Mouse (Mus musculus): ENCODE data around the gene Hsp90ab1. TPM values are rescaled to one million over a fixed set of nuclear protein-coding genes. Genes with fewer than 3 reads are reported as not detected.

Hsp90ab1 gene
- polyA plus RNA-seq, 1 experiment from 2014 or later = 1,306 TPM

DNA sequence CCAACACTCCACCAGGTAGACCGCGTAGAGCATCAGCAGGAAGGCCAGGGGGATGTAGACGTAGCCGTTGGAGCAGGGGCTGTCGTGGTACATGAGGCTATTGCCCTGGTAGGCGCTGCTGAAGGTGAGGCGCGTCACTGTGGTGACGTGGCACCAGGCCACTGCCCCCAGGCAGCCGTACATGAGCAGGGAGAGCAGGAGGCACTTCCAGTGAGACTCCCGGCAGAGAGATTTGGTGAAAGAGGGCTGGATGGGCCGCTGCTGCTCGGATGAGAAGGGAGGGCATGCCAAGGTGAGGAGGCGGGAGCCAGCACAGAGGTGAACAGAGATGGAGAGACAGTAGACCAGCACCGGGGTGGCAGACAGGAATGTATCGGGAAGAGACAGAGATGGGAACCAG is 26.1 kb downstream of the Hsp90ab1 start:
- no peak for ATAC-seq (ENCODE audit: insufficient number of reproducible peaks, low FRiP score)
- peaks cover 37% of the 10 kb centered on the region for H3K4me1 ChIP-seq (replicated peaks)
- no peak overlapping the region for H3K9ac ChIP-seq
- no peak overlapping the region for H3K4me3 ChIP-seq
- WGBS = 62% methylated on average over 16 of the region's 16 CpGs
- no peaks in the 10 kb centered on the region for H3K36me3 ChIP-seq
- no peak overlapping the region for H3K27ac ChIP-seq (ENCODE audit: poor library complexity, severe bottlenecking)
- H3K9me3 ChIP-seq (replicated peaks) = no peaks in the 10 kb centered on the region
- H3K27me3 ChIP-seq (replicated peaks) = peaks cover 92% of the 10 kb centered on the region
- H3K4me2 ChIP-seq = no peak overlapping the region

DNA sequence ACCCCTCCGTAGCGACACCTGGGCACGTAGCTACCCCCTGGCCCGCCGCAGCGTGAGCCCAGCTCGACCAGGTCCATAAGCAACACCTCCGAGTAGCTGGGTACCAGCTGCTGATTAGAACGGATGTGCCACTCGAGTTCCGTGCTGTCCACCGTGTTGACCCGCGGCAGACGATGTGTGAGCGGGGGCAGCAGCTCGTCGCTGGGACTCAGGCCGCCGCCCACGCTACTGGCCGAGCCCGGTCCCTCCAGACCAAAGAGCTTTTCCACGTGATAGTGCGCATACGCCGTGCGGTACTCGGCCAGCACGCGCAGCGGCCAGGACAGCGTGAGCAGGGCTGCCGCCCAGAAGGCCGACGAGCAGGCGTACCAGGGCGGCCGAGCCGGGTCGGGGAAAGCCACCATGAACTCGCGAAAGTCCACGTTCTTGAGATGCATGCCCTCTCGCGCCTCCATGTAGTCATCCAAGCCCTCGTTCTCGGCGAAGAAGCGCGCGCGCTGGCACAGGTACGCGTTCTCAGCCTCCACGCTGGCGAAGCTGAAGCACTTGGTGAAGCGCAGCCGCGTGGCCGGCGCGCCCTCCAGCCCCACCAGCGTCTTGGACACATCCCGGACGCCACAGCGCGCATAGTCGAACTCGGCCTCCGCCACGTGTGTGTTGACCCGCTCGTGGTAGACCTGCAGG is 27.7 kb downstream of the Hsp90ab1 start:
- H3K9ac ChIP-seq = no peak overlapping the region; the same call in 1 of the 2 replicates
- peaks cover 33% of the 10 kb centered on the region for H3K4me1 ChIP-seq (replicated peaks)
- H3K4me2 ChIP-seq = peak overlapping the region; percentile 68
- H3K4me3 ChIP-seq = peak overlapping the region; percentile 30
- H3K27me3 ChIP-seq (replicated peaks) = peaks cover 97% of the 10 kb centered on the region
- 3% methylated on average over 74 of the region's 74 CpGs for WGBS
- no peaks in the 10 kb centered on the region for H3K36me3 ChIP-seq
- ATAC-seq (ENCODE audit: insufficient number of reproducible peaks, low FRiP score) = no peak
- H3K9me3 ChIP-seq (replicated peaks) = no peaks in the 10 kb centered on the region
- H3K27ac ChIP-seq (ENCODE audit: poor library complexity, severe bottlenecking) = no peak overlapping the region

DNA sequence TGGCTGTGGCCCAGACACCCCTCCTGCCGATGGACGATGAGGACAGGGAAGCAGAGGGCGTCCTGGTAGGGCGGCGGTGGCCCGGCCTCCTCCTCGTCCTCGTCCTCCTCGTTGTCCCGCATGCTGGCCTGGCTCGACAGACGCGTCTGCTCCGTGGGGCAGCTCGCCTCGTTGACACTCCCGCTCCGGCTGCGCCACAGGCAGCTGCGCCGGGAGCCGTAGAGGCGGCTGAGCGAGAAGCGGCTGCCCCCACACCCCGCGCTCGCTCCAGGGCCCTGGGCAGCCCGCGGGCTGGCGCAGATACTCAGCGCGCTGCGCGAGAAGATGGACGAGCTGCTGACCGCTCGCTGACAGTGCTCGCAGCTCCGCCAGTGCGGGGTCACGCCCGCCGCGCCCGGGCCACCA is 28.2 kb downstream of the Hsp90ab1 start:
- peak overlapping the region; percentile 68 for H3K4me2 ChIP-seq
- no peak for ATAC-seq (ENCODE audit: insufficient number of reproducible peaks, low FRiP score)
- no peaks in the 10 kb centered on the region for H3K9me3 ChIP-seq (replicated peaks)
- 2% methylated on average over 46 of the region's 46 CpGs for WGBS
- H3K4me1 ChIP-seq (replicated peaks) = peaks cover 28% of the 10 kb centered on the region
- H3K36me3 ChIP-seq = no peaks in the 10 kb centered on the region
- H3K27ac ChIP-seq (ENCODE audit: poor library complexity, severe bottlenecking) = no peak overlapping the region
- peak overlapping the region; percentile 30 for H3K4me3 ChIP-seq
- H3K9ac ChIP-seq = no peak overlapping the region
- H3K27me3 ChIP-seq (replicated peaks) = peaks cover 99% of the 10 kb centered on the region

DNA sequence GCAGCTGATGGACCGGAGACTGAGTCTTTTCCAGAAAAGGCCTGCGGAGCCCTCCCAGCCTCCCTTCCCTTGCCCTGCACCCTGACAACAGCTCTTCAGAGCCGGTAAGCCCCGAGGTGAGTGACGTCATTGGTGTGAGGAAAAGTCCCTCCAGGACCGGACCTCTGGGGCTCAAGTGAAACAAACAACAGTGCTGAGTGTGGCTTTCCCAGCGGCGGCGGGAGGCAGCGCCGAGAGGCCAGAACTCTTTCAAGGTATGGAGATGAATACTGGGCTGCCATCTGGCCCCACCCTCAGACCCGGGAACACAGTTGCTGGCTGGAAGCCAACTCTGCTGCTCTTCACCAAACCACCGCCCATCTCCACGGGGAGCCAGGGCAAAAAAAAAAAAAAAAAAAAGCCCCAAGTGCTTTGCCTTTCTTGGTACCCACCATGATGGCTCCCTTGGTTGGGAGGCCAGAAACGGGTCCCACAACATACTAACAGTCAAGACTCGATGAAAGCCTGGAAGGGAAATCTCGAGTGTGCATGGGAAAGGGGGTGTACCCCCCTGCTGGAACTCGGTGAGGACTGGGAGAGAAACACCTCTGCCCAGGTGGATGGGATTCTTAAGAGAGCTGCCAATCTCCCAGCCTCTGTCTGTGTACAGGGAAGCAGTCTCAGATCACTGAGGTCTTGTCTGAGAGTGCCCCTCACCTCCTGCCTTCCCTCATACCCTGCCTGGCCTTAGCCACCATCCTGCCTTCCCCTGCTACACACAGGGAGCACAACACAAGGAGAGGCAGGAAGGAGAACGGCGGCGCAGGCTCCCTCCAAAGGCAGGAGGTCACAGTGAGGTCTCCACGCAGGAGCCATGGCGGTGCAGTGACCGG is 28.8 kb downstream of the Hsp90ab1 start:
- Histone ChIP-seq H3K4me2 (peak overlapping the region; percentile 68), H3K9me3 (replicated peaks) (no peaks in the 10 kb centered on the region), H3K27me3 (replicated peaks) (peaks cover 99% of the 10 kb centered on the region), H3K4me3 (peak overlapping the region; percentile 30), H3K27ac (ENCODE audit: poor library complexity, severe bottlenecking) (no peak overlapping the region), H3K36me3 (no peaks in the 10 kb centered on the region), H3K4me1 (replicated peaks) (peaks cover 25% of the 10 kb centered on the region), H3K9ac (no peak overlapping the region)
- no peak for ATAC-seq (ENCODE audit: insufficient number of reproducible peaks, low FRiP score)
- WGBS = 4% methylated on average over 24 of the region's 24 CpGs

DNA sequence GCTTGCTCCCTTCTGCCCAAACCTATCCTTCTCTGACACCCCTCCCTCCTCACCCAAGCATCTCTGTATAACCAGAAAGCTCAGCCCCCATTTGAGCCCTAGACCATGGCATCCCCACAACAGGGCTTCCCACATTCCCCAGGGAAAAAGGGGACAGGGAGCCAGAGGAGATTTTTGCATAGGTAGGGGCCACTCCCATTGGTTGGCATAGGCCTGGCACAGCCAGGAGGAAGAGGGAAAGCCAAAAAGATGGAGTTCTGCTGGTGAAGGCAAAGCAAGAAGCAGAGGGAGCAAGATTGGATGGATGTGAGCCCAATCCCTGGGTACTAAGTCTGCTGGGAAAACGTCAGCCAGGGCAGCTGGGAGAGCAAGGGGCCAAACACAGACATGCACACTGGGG is 30.0 kb downstream of the Hsp90ab1 start:
- Histone ChIP-seq H3K4me3 (no peak overlapping the region), H3K27ac (ENCODE audit: poor library complexity, severe bottlenecking) (no peak overlapping the region), H3K4me1 (replicated peaks) (peaks cover 21% of the 10 kb centered on the region), H3K4me2 (no peak overlapping the region), H3K27me3 (replicated peaks) (peaks cover 99% of the 10 kb centered on the region), H3K36me3 (no peaks in the 10 kb centered on the region), H3K9me3 (replicated peaks) (0 out of 2 replicates have a peak, but pooled peaks cover 3% of the 10 kb centered on the region), H3K9ac (no peak overlapping the region)
- no peak for ATAC-seq (ENCODE audit: insufficient number of reproducible peaks, low FRiP score)
- 27% methylated on average over 1 of the region's 1 CpGs for WGBS

DNA sequence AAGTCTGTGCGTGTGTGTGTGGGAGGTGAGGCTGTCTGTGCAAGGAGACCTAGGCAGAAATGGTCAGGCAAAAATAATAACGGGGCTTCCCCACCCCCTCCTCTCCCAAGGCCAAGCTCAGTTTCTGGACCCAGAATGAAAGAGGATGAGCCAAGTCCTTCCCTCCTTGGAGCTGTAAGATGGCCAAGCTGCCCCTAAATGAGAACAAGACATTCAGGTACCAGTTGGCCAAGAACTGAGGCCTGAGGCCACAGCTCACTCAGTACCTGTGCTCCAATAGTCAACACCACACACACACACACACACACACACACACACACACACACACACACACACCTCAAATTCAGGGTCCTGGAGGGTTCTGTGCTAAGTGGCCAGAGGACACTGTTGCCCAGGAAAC is 30.4 kb downstream of the Hsp90ab1 start:
- WGBS = 75% methylated on average over 2 of the region's 2 CpGs
- no peaks in the 10 kb centered on the region for H3K36me3 ChIP-seq
- H3K4me3 ChIP-seq = no peak overlapping the region

DNA sequence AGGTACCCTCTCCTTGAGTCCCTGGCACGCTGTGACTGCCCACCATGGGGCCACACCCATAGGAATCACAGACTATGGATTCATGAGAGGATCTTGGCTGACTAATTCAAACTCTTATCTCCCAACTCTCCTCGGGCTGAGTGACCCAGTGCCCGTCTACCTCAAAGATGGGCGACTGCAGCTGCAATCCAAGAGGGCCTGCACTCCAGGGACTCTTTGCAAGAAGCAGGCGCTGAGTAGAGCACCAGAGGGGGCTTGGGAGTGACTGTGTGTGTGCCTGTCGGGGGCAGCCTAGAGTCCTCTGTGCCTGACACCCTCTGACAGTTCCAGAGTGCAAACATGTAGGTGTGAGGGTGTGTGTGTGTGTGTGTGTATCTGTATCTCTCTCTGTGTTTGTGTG is 30.9 kb downstream of the Hsp90ab1 start:
- peaks cover 99% of the 10 kb centered on the region for H3K27me3 ChIP-seq (replicated peaks)
- no peak overlapping the region for H3K27ac ChIP-seq (ENCODE audit: poor library complexity, severe bottlenecking)
- 0 out of 2 replicates have a peak, but pooled peaks cover 3% of the 10 kb centered on the region for H3K9me3 ChIP-seq (replicated peaks)
- no peak for ATAC-seq (ENCODE audit: insufficient number of reproducible peaks, low FRiP score)
- H3K4me2 ChIP-seq = no peak overlapping the region
- H3K36me3 ChIP-seq = no peaks in the 10 kb centered on the region
- H3K9ac ChIP-seq = no peak overlapping the region
- peaks cover 21% of the 10 kb centered on the region for H3K4me1 ChIP-seq (replicated peaks)
- WGBS = 22% methylated on average over 6 of the region's 6 CpGs
- H3K4me3 ChIP-seq = no peak overlapping the region

More for the DNA sequence above, 30.4 kb downstream of the Hsp90ab1 start:
- 0 out of 2 replicates have a peak, but pooled peaks cover 3% of the 10 kb centered on the region for H3K9me3 ChIP-seq (replicated peaks)
- ATAC-seq (ENCODE audit: insufficient number of reproducible peaks, low FRiP score) = no peak
- no peak overlapping the region for H3K9ac ChIP-seq
- H3K4me2 ChIP-seq = no peak overlapping the region
- H3K27me3 ChIP-seq (replicated peaks) = peaks cover 99% of the 10 kb centered on the region
- peaks cover 21% of the 10 kb centered on the region for H3K4me1 ChIP-seq (replicated peaks)
- no peak overlapping the region for H3K27ac ChIP-seq (ENCODE audit: poor library complexity, severe bottlenecking)

DNA sequence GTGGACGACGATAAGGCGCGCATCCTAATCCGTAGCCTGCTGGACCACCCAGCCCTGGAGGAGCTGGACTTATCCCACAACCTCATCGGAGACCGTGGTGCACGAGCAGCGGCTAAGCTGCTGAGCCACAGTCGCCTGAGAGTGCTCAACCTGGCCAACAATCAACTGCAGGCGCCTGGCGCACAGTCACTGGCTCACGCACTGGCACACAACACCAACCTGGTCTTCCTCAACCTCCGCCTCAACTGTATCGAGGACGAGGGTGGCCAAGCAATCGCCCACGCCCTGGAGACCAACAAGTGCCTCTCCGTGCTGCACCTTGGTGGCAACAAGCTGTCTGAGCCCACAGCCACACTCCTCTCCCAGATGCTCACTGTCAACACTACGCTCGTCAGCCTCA is 33.4 kb downstream of the Hsp90ab1 start:
- H3K9me3 ChIP-seq (replicated peaks) = 0 out of 2 replicates have a peak, but pooled peaks cover 3% of the 10 kb centered on the region

DNA sequence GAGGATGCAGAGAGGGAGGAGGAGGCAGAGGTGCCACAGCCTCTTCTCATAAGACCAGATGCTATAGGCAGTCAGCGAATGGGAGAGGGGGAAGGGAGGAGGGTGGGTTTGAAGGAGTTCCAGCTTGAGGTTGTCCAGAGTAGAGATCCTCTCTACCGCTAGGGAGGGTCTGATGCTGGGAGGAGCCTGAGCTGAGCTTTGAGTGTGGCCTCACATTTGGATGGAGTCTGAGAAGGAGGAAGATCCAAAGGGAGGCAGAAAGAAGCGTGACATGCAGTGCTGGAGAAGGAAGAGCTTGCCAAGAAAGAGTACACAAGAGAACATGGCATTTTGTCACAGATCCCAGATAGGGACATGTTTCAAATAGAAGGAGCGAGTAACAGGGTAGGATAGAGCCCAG is 34.7 kb downstream of the Hsp90ab1 start:
- 0 out of 2 replicates have a peak, but pooled peaks cover 3% of the 10 kb centered on the region for H3K9me3 ChIP-seq (replicated peaks)
- no peak overlapping the region for H3K4me3 ChIP-seq
- no peak overlapping the region for H3K9ac ChIP-seq
- H3K4me1 ChIP-seq (replicated peaks) = no peaks in the 10 kb centered on the region
- no peak overlapping the region for H3K27ac ChIP-seq (ENCODE audit: poor library complexity, severe bottlenecking)
- 54% methylated on average over 4 of the region's 4 CpGs for WGBS
- ATAC-seq (ENCODE audit: insufficient number of reproducible peaks, low FRiP score) = no peak
- no peaks in the 10 kb centered on the region for H3K36me3 ChIP-seq
- peaks cover 97% of the 10 kb centered on the region for H3K27me3 ChIP-seq (replicated peaks)
- no peak overlapping the region for H3K4me2 ChIP-seq

More for the DNA sequence above, 33.4 kb downstream of the Hsp90ab1 start:
- Histone ChIP-seq H3K4me3 (no peak overlapping the region), H3K27ac (ENCODE audit: poor library complexity, severe bottlenecking) (no peak overlapping the region), H3K4me2 (no peak overlapping the region), H3K27me3 (replicated peaks) (peaks cover 99% of the 10 kb centered on the region), H3K4me1 (replicated peaks) (peaks cover 10% of the 10 kb centered on the region), H3K9ac (no peak overlapping the region), H3K36me3 (no peaks in the 10 kb centered on the region)
- 62% methylated on average over 21 of the region's 21 CpGs for WGBS
- ATAC-seq (ENCODE audit: insufficient number of reproducible peaks, low FRiP score) = no peak

DNA sequence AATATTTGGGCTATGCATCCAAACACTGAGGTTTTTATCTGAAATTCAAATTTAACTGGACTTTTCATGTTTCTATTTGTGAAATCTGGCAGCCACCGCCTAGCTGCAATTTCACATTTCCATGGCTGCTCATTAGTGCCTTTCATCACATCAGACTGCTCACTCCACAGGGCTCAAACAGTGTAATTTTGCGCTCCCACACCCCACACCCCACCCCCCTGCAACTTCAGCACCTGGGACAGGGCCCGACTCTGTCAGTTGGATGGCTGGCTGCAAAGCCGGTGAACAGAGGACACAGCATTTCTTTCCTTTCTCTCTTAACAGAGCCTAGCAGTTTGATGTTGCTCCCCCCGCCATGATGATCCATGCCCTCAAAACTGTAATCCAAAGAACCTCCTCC is 36.8 kb downstream of the Hsp90ab1 start:
- Histone ChIP-seq H3K4me3 (no peak overlapping the region), H3K36me3 (no peaks in the 10 kb centered on the region), H3K4me2 (no peak overlapping the region), H3K27me3 (replicated peaks) (peaks cover 92% of the 10 kb centered on the region), H3K27ac (ENCODE audit: poor library complexity, severe bottlenecking) (no peak overlapping the region), H3K4me1 (replicated peaks) (no peaks in the 10 kb centered on the region), H3K9ac (no peak overlapping the region), H3K9me3 (replicated peaks) (0 out of 2 replicates have a peak, but pooled peaks cover 3% of the 10 kb centered on the region)
- 11% methylated on average over 5 of the region's 5 CpGs for WGBS
- no peak for ATAC-seq (ENCODE audit: insufficient number of reproducible peaks, low FRiP score)

DNA sequence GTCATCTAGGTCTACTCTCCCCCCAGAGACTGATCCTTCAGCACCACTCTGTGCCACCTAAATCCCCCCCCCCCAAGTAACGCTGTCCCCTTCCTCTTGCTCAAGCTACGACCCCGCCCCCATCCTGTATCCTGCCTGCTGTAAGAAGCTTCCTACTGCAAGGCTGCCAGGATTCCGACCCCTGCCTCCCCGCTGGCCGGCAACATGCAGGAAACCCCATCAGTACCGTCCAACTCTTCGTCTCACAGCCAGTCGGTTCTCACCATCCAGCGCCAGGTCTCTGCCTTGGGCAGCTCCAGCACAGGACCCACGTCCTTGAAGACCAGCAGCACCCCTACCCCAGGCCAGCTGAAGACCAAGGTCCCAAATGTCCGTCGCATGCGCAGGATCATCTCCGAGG is 40.2 kb downstream of the Hsp90ab1 start:
- Histone ChIP-seq H3K4me3 (no peak overlapping the region), H3K4me1 (replicated peaks) (no peaks in the 10 kb centered on the region), H3K9me3 (replicated peaks) (no peaks in the 10 kb centered on the region), H3K9ac (no peak overlapping the region), H3K27ac (ENCODE audit: poor library complexity, severe bottlenecking) (no peak overlapping the region), H3K4me2 (no peak overlapping the region), H3K36me3 (no peaks in the 10 kb centered on the region), H3K27me3 (replicated peaks) (peaks cover 80% of the 10 kb centered on the region)
- ATAC-seq (ENCODE audit: insufficient number of reproducible peaks, low FRiP score) = no peak
- WGBS = 43% methylated on average over 15 of the region's 15 CpGs

Data from heart, embryonic 12.5 days (tissue).